Mouse (Mus musculus) lung, embryonic 16.5 days (tissue): ENCODE data around the gene Kirrel3. TPM values are rescaled to one million over a fixed set of nuclear protein-coding genes. Genes with fewer than 3 reads are reported as not detected.
A peak's percentile ranks its signal among the peaks of the same experiment; 100 is the strongest.

ENCODE experiments used
- ATAC-seq: fragments of 200-750 bp; cut with Nextera tagmentation; 2 replicates; pipeline ENCODE4 v1.8.0; 2017; ENCODE audit warnings: low read depth, mild to moderate bottlenecking, moderate library complexity
- H3K27ac ChIP-seq: fragments of 300-500 bp; sonication (generic); 2 replicates; pipeline ENCODE4 v1.5.1; 2014; ENCODE audit warnings: mild to moderate bottlenecking, control low read depth, low read length
- H3K27me3 ChIP-seq: fragments of 300-500 bp; sonication (generic); 2 replicates; pipeline ENCODE4 v1.6.1; 2014; ENCODE audit warnings: low read depth, low read length, mixed read lengths; ENCODE audit not compliant: control insufficient read depth, insufficient read depth
- H3K36me3 ChIP-seq: fragments of 300-500 bp; sonication (generic); 2 replicates; pipeline ENCODE4 v1.6.1; 2014; ENCODE audit warnings: low read length; ENCODE audit not compliant: control insufficient read depth, insufficient read depth
- H3K4me1 ChIP-seq: fragments of 300-500 bp; sonication (generic); replicated peaks from 2 replicates; pipeline ENCODE4 v1.6.1; 2014; ENCODE audit warnings: low read length, mixed read lengths; ENCODE audit not compliant: control insufficient read depth, insufficient read depth
- H3K4me2 ChIP-seq: fragments of 300-500 bp; sonication (generic); 2 replicates; pipeline ENCODE4 v1.6.1; 2014; ENCODE audit warnings: low read depth, low read length, control low read depth
- H3K4me3 ChIP-seq: fragments of 300-500 bp; sonication (generic); 2 replicates; pipeline ENCODE4 v1.5.1; 2014; ENCODE audit warnings: mild to moderate bottlenecking, low read length, control low read depth
- H3K9ac ChIP-seq: fragments of 300-500 bp; sonication (generic); 2 replicates; pipeline ENCODE4 v1.6.1; 2014; ENCODE audit warnings: low read length, control low read depth
- H3K9me3 ChIP-seq: fragments of 300-500 bp; sonication (generic); 2 replicates; pipeline ENCODE4 v1.6.1; 2016; ENCODE audit warnings: low read length; ENCODE audit not compliant: control insufficient read depth
- WGBS: fragments of 180-500 bp; shearing (Covaris S2); extraction: QIAGEN DNeasy Blood & Tissue Kit; methylation state at CpG from one replicate; pipeline ENCODE4 v1.1.7; 2014; 5-methylcytosine and 5-hydroxymethylcytosine counted together
- polyA plus RNA-seq: library from polyadenylated mRNA; unstranded; fragments of >200 nt; fragmentation: Nextera tagmentation; extraction: Ambion mirVana; gene quantifications from 2 replicates; pipeline ENCODE4 v1.2.1, GENCODE M21; 2015

The Kirrel3 gene
- polyA plus RNA-seq, 1 experiment from 2014 or later, result 1.2 TPM

DNA sequence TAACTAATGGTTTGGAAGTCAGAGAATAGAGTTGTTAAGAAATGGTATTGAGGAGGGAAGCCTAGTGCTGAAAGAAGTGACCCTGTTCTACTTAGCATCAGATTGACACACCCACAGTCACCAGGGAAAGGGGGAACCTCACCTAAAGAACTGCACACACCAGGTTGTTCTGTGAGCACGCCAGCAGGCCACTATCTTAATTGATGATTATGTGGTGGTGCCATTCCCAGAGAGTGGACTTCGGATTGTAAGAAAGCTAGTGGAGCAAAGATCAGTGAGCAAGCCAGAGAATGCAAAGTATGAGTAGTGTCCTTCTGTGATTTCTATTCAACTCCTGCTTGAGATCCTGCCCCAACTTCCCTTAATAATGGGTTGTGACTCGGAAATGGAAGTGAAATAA lies 19.6 kb upstream of the Kirrel3 start:
- Histone ChIP-seq H3K9me3 (no peaks in the 10 kb centered on the region), H3K4me1 (no peaks in the 10 kb centered on the region), H3K4me3 (no peak overlapping the region), H3K27me3 (no peaks in the 10 kb centered on the region), H3K4me2 (no peak overlapping the region), H3K36me3 (no peaks in the 10 kb centered on the region), H3K27ac (no peak overlapping the region), H3K9ac (no peak overlapping the region)
- 52% methylated on average over 3 of the region's 3 CpGs for WGBS
- ATAC-seq, result no peak

GRCm38 (mm10) chr9:34469180-34469579 lies 16.5 kb upstream of the Kirrel3 start:
- H3K4me3 ChIP-seq, result no peak overlapping the region
- no peak overlapping the region for H3K27ac ChIP-seq
- no peaks in the 10 kb centered on the region for H3K27me3 ChIP-seq
- no peak overlapping the region for H3K9ac ChIP-seq
- ATAC-seq, result no peak
- no peaks in the 10 kb centered on the region for H3K4me1 ChIP-seq
- 73% methylated on average over 3 of the region's 3 CpGs for WGBS
- H3K9me3 ChIP-seq, result no peaks in the 10 kb centered on the region
- no peak overlapping the region for H3K4me2 ChIP-seq
- H3K36me3 ChIP-seq, result no peaks in the 10 kb centered on the region

DNA sequence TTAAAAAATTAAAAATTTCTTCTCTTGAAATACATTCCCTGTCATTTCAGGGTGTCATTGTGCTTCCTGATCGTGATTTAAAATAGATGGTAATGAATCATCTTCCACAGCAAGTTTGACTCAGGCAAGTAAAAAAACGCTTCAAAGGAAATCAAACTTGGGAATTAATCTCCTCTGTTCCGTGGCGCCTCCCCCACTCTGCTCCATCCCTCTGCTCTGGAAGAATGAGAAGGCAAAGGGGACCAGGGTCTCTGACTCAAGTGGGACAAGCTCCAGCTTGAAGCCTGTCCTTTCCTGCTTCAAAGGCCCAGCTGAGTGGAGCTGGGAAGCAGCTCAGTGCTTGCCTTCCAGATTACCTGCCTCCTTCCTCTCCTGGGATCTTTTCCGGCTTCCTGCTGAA lies 9.5 kb upstream of the Kirrel3 start:
- Histone ChIP-seq H3K4me3 (no peak overlapping the region), H3K4me1 (no peaks in the 10 kb centered on the region), H3K36me3 (no peaks in the 10 kb centered on the region), H3K27me3 (no peaks in the 10 kb centered on the region), H3K9ac (no peak overlapping the region), H3K4me2 (no peak overlapping the region), H3K27ac (no peak overlapping the region), H3K9me3 (no peaks in the 10 kb centered on the region)
- 31% methylated on average over 5 of the region's 5 CpGs for WGBS
- no peak for ATAC-seq

DNA sequence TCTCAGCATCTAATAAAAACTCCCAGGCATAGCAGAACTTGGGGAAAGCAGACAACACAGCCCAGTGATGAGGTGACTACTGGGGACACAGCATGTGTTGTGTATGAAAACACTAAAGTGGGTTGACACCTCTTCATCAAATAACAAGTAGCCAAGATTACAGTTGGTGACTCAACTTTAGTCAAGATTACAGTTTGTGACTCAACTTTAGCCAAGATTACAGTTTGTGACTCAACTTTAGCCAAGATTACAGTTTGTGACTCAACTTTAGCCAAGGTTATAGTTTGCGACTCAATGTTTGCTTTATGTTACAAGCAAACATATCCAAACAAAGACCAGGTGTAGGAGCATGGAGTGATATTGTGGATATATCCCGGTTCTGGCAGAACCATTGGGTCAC lies 7.2 kb upstream of the Kirrel3 start:
- WGBS, result 60% methylated on average over 2 of the region's 2 CpGs
- Histone ChIP-seq H3K27me3 (no peaks in the 10 kb centered on the region), H3K4me1 (no peaks in the 10 kb centered on the region), H3K27ac (no peak overlapping the region), H3K9ac (no peak overlapping the region), H3K4me2 (no peak overlapping the region), H3K9me3 (no peaks in the 10 kb centered on the region), H3K36me3 (no peaks in the 10 kb centered on the region), H3K4me3 (no peak overlapping the region)
- no peak for ATAC-seq

GRCm38 (mm10) chr9:34483236-34483635 lies 2.5 kb upstream of the Kirrel3 start:
- Histone ChIP-seq H3K27ac (no peak overlapping the region), H3K9ac (no peak overlapping the region), H3K4me3 (no peak overlapping the region), H3K27me3 (peaks cover 37% of the 10 kb centered on the region), H3K4me2 (no peak overlapping the region), H3K4me1 (peaks cover 3% of the 10 kb centered on the region), H3K36me3 (no peaks in the 10 kb centered on the region), H3K9me3 (no peaks in the 10 kb centered on the region)
- 71% methylated on average over 2 of the region's 2 CpGs for WGBS
- no peak for ATAC-seq

DNA sequence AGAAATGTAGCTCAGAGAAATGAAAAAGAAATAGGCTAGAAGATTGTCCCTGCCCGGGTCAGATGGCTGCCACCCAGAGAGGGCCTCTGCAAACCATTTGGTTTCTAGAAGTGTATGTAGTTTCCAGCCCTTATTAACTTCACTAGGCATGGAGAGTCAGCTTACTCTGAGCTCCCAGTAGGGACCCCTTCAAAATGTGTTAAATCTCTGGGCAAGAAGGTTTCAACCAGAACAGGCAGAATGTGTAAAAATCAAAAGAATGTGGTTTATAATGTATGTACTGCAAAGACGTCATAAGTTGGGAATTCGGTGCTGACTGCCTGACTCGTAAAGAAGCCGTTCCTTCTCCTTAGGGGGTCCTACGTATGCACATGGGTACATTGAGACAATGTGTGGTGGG lies 1.0 kb upstream of the Kirrel3 start:
- H3K9me3 ChIP-seq, result no peaks in the 10 kb centered on the region
- no peak overlapping the region for H3K27ac ChIP-seq
- no peak overlapping the region for H3K9ac ChIP-seq
- peaks cover 43% of the 10 kb centered on the region for H3K27me3 ChIP-seq
- no peak overlapping the region for H3K4me3 ChIP-seq
- ATAC-seq, result no peak
- H3K36me3 ChIP-seq, result no peaks in the 10 kb centered on the region
- H3K4me1 ChIP-seq, result peaks cover 3% of the 10 kb centered on the region
- H3K4me2 ChIP-seq, result no peak overlapping the region
- WGBS, result 55% methylated on average over 6 of the region's 6 CpGs

- peak overlapping the region; percentile 68 for H3K4me2 ChIP-seq
- peaks cover 60% of the 10 kb centered on the region for H3K27me3 ChIP-seq
- H3K27ac ChIP-seq, result no peak overlapping the region
- H3K4me1 ChIP-seq, result peaks cover 3% of the 10 kb centered on the region
- H3K4me3 ChIP-seq, result peak overlapping the region; percentile 52
- H3K36me3 ChIP-seq, result no peaks in the 10 kb centered on the region
- no peak for ATAC-seq
- H3K9me3 ChIP-seq, result no peaks in the 10 kb centered on the region
- WGBS, result 0% methylated on average over 9 of the region's 9 CpGs
- peak overlapping the region; percentile 48; the same call in 1 of the 2 replicates for H3K9ac ChIP-seq
These were observed 2.6 kb downstream of the Kirrel3 start for GRCm38 (mm10) chr9:34488267-34488666.

DNA sequence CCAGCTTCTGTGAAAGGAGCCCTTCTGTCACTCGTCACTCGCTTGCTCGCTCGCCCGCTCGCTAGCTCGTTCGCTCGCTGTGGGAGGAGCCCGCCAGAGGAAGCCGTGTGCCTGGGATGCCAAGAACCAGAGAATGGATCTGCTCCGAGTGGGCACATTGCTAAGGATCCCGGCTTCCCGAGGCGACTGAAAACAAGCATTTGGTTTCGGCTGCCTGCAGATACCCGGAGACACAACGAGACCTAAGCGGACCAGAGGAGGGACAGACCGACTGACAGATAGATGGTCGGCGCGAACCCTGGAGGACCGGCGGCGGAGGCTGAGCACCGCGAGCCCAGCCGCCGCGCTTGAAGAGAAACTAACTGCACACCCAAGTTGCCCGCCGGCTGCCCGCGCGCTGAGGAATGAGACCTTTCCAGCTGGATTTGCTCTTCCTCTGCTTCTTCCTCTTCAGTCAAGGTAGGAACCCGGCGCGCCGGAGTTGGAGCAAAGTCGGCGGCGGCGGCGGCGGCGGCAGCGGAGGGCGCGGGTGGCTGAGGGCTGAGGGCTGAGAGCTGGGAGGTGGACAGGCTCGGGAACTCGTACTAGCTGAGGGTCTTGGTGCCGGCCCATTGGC lies 3.1 kb downstream of the Kirrel3 start:
- ATAC-seq, result peak; percentile 56
- Histone ChIP-seq H3K27ac (no peak overlapping the region), H3K27me3 (peaks cover 60% of the 10 kb centered on the region), H3K36me3 (no peaks in the 10 kb centered on the region), H3K4me2 (peak overlapping the region; percentile 68), H3K9ac (peak overlapping the region; percentile 48), H3K4me1 (peaks cover 3% of the 10 kb centered on the region), H3K4me3 (peak overlapping the region; percentile 52), H3K9me3 (no peaks in the 10 kb centered on the region)
- under 1% methylated on average over 52 of the region's 53 CpGs for WGBS

- H3K27ac ChIP-seq, result no peak overlapping the region
- H3K9ac ChIP-seq, result peak overlapping the region; percentile 48
- H3K36me3 ChIP-seq, result no peaks in the 10 kb centered on the region
- WGBS, result under 1% methylated on average over 13 of the region's 13 CpGs
- no peaks in the 10 kb centered on the region for H3K9me3 ChIP-seq
- peak overlapping the region; percentile 52 for H3K4me3 ChIP-seq
- peak overlapping the region; percentile 68 for H3K4me2 ChIP-seq
- H3K4me1 ChIP-seq, result peaks cover 3% of the 10 kb centered on the region
- peaks cover 59% of the 10 kb centered on the region for H3K27me3 ChIP-seq
- ATAC-seq, result no peak
These were observed 3.6 kb downstream of the Kirrel3 start for GRCm38 (mm10) chr9:34489316-34489710.

DNA sequence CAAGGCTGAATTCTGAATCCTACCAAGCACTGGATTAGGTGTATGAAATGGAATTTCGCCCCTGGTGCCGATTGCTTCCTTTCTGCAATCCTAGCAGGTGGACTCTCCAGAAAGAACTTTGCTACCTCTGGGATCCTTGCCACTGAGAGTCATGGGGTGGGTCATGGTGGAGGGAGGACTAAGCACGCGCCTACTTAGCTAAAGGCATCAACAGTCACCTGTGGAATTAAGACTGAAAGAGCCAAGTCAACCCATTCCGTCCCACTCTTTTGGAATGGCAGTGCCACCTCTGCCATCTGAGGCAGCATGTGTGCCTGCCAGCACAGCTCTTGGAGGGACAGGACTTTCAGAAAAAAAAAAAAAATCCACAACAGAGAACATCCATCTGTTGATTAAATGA lies 4.1 kb downstream of the Kirrel3 start:
- Histone ChIP-seq H3K36me3 (no peaks in the 10 kb centered on the region), H3K4me3 (peak overlapping the region; percentile 52), H3K27ac (no peak overlapping the region), H3K27me3 (peaks cover 57% of the 10 kb centered on the region), H3K9ac (no peak overlapping the region), H3K4me1 (peaks cover 3% of the 10 kb centered on the region), H3K4me2 (peak overlapping the region; percentile 68), H3K9me3 (no peaks in the 10 kb centered on the region)
- no peak for ATAC-seq
- WGBS, result 21% methylated on average over 5 of the region's 5 CpGs
